Mouse (Mus musculus) mesoderm, embryonic 11.5 days (tissue): ENCODE measurements around the gene Syt5.
A peak's percentile ranks its signal among the peaks of the same experiment; 100 is the strongest.
"Not testable (repeated sequence)": the region's sequence is repeated elsewhere in the genome, so short reads cannot be mapped to it uniquely, and the experiment has no call there.

ENCODE experiments used
- DNase-seq: peaks from one replicate; pipeline ENCODE4 v3.0.0-alpha.2; 2012; ENCODE audit warnings: low read depth, low spot score

The Syt5 gene

DNA sequence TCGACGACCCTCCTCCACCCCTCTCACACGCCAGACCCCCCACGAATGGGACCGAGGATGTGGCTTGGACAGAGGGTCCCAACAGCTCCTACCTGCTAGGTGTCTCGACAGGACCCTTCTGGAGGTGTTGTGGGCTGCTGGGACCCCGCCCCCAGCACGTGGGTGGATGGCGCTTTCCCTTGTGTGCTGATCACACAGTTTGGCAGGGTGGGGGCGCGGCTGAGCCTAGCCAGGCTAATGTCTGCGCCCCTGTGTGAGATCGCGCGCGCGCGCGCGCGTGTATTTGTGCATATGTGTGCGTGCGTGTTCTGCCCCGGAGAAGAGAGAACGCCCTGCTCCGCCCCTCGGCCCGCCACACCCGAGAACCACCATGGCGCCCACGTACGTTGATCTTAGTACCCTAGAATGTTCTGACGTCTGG lies at the start of gene Syt5:
Gene Syt5, minus strand, starts transcription at position 321 of the 421 bp plus-strand sequence.
- DNase-seq: peak; percentile 30

DNA sequence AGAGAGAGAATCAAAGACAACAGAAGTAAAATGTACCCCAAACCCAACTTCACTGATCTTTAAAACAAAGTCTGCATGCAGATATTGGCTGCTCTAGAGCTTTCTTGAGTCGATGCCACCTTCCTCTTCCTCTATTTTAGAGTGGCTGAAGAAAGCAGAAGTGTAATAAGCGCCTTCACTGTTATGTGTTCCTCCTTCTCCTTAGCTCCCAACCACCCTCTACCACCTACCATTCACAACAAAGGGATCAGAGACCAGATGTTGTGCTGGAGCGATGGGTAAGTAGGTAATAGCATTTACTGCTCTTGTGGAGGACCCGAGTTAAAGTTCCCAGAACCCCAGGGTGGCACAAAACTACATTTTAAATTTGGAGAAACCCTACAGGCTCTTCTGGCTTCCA lies 49.7 kb upstream of the Syt5 start:
- not testable (repeated sequence) for DNase-seq

- not testable (repeated sequence) for DNase-seq
Measured at GRCm38 (mm10) chr7:4581481-4581880, 34.1 kb upstream of the Syt5 start.

DNA sequence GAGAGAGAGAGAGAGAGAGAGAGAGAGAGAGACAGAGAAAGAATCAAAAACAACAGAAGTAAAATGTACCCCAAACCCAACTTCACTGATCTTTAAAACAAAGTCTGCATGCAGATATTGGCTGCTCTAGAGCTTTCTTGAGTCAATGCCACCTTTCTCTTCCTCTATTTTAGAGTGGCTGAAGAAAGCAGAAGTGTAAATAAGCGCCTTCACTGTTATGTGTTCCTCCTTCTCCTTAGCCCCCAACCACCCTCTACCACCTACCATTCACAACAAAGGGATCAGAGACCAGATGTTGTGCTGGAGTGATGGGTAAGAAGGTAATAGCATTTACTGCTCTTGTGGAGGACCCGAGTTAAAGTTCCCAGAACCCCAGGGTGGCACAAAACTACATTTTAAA lies 25.0 kb upstream of the Syt5 start:
- not testable (repeated sequence) for DNase-seq

GRCm38 (mm10) chr7:4562660-4563059 lies 15.3 kb upstream of the Syt5 start:
- DNase-seq: no peak

DNA sequence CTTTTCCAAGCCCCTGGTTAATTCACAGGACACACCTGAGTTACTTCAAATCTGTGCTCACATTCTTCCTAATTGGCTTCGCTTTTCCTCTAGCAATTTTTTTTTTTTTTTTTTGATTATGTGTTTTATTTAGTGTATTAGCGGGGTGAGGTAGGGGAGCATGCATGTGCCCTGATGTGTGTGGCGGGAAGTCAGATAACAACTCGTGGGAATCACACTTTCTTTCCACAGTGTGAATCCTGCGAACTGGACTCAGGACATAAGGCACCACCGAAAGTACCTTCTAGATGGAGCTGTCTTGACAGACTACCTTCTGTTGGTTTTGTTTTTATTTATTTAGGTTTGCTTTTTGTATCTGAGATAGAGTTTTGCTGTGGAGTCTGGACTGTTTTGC lies 9.8 kb upstream of the Syt5 start:
- DNase-seq: no peak

DNA sequence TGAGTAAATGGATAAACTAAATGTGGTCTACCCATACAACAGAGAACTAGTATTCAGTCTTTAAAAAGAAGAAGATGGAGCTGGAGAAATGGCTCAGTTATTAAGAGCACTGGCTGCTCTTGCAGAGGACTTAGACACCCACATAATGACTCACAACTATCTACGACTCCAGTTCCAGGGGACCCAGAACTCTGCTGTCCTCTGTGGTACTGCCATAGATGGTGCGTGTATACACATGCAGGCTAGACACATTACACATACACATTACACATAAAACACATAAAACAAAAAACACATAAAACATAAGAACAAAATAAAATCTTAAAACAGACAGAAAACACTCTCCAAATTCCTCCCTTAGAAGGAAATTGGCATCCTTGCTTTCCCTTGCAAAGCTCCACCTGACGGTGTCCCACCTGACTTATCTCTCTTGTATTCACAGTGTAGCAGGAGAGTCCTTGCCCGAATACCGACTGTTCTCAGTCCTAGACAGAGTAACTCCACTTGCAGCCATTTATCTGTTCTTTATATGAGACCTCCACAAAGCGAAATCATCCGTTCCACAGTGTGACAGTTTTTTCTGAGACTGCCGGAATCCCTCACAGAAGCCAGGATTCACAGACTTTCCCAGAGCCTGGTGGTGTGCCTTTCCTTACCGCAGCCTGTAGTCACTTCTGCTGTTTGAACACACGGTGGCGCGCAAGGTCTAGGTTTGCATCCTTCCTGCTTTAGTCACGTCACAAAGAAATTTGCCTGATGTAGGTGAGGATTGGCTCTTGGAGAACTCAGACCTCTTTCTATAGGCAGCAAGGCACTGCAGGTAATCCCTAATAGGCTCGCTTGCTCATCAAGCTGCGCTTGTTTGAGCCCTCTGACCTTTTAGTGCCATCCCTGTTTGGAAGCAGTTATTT lies 9.2 kb upstream of the Syt5 start:
- DNase-seq: peak; percentile 91

GRCm38 (mm10) chr7:4546591-4547131 lies 680 bp downstream of the Syt5 start:
- DNase-seq: peak; percentile 93

DNA sequence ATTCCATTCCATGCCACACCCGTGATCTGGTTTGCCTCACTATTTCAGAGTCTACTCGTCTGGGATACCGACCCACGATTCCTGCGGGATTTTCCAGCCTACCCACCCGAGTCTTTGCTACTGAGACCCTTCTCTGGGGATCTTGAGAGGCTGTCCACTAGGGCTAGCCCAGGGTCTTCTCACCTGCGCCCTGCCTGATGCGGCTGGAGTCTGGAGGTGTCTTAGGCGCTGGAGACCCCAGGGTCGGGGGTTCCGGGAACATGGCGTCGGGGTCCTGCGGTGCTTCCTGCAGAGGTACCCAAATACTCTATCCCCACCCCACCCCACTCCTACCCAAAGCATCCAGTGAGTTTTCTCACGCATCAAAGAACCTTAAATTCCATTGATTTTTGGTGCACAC lies 1.3 kb downstream of the Syt5 start:
- no peak for DNase-seq

DNA sequence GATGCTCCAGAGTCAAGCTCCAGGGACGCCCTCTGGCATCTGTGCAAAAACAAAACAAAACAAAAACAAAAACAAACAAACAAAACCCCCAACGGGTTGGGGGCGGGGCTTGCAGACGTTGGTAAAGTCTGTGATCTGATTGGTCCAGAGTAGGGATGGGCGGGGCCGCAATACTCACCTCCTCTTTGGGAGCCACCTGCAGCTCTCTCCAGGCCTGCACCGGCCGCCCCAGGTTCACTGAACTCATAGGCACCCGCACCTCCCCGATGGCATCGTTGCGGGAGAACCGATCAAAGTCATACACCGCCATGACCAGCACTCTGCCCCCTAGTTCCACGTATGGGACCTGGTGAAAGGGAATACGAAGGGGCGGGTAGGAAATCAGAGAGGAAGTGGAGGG lies 5.3 kb downstream of the Syt5 start:
- no peak for DNase-seq

DNA sequence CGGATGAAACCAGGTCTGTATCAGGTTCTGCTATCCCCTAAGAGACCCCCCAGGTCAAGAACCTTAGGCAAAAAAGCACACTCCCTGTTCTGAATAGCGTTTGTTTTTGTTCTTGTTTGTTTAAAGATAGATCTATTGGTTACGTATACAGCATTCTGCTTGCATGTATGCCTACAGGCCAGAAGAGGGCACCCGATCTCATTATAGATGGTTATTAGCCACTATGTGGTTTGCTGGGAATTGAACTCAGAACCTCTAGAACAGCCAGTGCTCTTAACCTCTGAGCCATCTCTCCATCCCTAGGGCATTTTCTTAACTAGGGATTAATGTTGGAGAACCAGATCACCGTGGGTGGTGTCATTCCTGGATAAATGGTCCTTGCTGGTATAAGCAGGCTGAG lies 6.0 kb downstream of the Syt5 start:
- no peak for DNase-seq

GRCm38 (mm10) chr7:4539019-4539418 lies 8.3 kb downstream of the Syt5 start:
- no peak for DNase-seq

DNA sequence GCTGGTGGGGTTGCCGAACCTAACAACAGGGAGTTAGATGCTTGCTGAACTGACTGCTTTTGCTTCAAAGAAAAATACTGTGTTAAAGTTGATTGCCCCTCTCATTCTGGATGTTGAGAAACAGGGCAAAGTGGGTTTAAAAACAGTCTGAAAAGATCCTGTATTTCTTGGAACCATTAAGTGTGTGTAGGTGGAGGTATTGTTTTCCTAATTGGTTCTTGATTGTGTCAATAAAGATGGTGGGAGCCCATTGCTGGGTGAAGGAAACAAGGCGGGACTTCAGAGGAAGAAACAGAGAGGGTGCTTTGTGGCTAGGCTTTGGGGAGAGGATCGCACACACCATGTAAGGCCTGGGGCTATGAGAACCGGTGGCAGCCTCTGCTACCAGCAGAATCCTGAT lies 10.2 kb downstream of the Syt5 start:
- no peak for DNase-seq

- DNase-seq: no peak
Measured at GRCm38 (mm10) chr7:4536369-4536768, 11.0 kb downstream of the Syt5 start.

- peak; percentile 92 for DNase-seq
Measured at GRCm38 (mm10) chr7:4532005-4532729, 15.2 kb downstream of the Syt5 start, which contains the start of gene Dnaaf3. TSS of gene Dnaaf3 (minus strand) at chr7:4532453.

DNA sequence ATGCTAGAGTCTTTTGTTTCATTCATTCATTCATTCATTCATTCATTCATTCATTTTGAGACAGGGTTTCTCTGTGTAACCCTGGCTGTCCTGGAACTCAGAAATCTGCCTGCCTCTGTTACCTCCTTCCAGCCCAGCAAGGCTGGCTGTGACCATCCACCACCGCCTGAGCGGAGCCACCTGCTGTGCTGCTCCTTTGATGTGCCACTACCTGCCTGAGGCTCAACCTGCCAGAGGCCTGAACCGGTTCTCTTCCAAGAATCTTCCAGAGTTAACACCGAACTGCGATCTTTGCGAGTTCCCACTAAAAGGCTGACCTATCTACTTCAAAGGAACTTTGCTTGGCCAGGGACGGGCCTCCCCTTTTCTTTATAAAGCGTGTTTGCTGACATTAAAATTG lies 17.2 kb downstream of the Syt5 start:
- DNase-seq: not testable (repeated sequence)

- DNase-seq: no peak
Measured at GRCm38 (mm10) chr7:4527302-4527689, 20.0 kb downstream of the Syt5 start.

- DNase-seq: peak; percentile 94
Measured at GRCm38 (mm10) chr7:4526341-4527301, 20.7 kb downstream of the Syt5 start.

DNA sequence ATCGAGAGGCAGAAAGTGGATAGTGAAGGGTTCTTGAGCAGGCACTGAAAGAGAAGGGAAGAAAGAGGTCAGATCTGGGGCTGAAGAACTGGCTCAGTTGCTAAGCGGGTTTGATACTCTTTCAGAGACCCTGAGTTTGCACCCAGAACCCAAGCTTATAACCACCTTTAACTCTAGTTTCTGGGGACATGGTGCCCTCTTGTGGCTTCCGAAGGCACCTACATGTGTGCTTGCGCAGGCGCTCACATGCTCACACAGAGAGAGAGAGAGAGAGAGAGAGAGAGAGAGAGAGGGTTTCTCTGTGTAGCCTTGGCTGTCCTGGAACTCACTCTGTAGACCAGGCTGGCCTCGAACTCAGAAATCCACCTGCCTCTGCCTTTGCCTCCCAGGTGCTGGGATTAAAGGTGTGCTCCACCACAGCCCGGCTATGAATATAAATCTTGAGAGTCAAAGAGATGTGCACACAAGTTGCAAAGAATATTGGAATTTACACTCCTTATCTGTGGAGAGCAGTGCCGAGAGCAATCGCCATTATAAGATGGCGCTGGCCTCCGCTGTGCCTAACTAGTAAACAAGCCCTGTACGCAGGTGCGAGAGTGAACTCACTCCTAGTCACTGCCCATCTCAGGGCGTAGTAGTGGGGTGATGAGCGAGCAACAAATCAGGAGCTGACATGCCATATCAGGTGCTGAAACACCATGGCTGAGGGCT lies 23.0 kb downstream of the Syt5 start, which contains the start of gene Tnni3:
Gene Tnni3, minus strand, starts transcription at position 18 of the 711 bp plus-strand sequence.
- DNase-seq: peak; percentile 77
